11 mouse cellular contexts compared by ENCODE assay signal in the genomic region with DNA sequence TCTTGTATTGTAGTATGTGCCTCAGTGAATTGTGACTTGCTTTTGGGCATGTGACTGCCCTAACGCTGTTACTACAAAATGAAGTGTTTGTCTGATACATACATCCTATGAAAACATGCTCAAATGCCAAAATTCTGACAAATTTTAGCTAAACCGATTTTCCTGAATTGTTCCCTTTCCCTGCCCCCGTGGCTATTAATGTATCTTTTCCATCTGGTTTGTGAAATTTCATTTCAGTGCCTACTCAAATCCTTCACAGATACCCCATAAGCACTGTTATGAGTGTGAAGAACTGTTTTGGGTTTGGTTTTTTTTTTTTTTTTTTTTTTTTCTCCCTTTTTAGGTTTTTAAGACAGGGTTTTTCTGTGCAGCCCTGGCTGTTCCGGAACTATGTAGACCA. TPM values are rescaled to one million over a fixed set of nuclear protein-coding genes. Genes with fewer than 3 reads are reported as not detected.
DNase-seq lines count a peak whose midpoint lies in the region; ATAC-seq and TF ChIP-seq lines count a peak whose summit lies in the region.
"Had no signal": no experiment of that assay in that cellular context is flagged by ENCODE, and none has a peak within 500 bp of the region (broad histone marks: within the 10 kb centered on the region; RNA-seq: fewer than 3 reads in every experiment).

No protein-coding gene starts in this region.

- no peak overlapping the region for H3K9ac ChIP-seq in kidney, embryonic 14.5 days (ENCODE audit: low read depth, low read length)
- H3K9ac ChIP-seq in embryonic facial prominence, embryonic 11.5 days (replicated peaks; ENCODE audit: low read length) = no peak overlapping the region
- no peak overlapping the region for H3K9ac ChIP-seq in hindbrain, embryonic 13.5 days
- no peak overlapping the region for H3K9ac ChIP-seq in midbrain, embryonic 11.5 days (ENCODE audit: low read length)

- peak overlapping the region; percentile 54; the same call in 1 of the 2 replicates for H3K4me3 ChIP-seq in kidney, embryonic 14.5 days (ENCODE audit: low read length)
- H3K4me3 ChIP-seq in kidney, adult 2 months (ENCODE audit: insufficient read depth, low read depth, low read length) = no peak overlapping the region
- peak overlapping the region; percentile 50 for H3K4me3 ChIP-seq in embryonic facial prominence, embryonic 11.5 days (ENCODE audit: low read depth, low read length)
- peak overlapping the region; percentile 56 for H3K4me3 ChIP-seq in hindbrain, embryonic 13.5 days
- H3K4me3 ChIP-seq in midbrain, embryonic 11.5 days (ENCODE audit: low read depth, low read length) = peak overlapping the region; percentile 40; the same call in 1 of the 2 replicates

- peak overlapping the region; percentile 94 for H3K4me2 ChIP-seq in kidney, embryonic 14.5 days (replicated peaks; ENCODE audit: low read depth, low read length)
- peak overlapping the region; percentile 94; the same call in 1 of the 2 replicates for H3K4me2 ChIP-seq in embryonic facial prominence, embryonic 11.5 days (ENCODE audit: low read depth, low read length)
- peak overlapping the region; percentile 84 for H3K4me2 ChIP-seq in hindbrain, embryonic 13.5 days
- peak overlapping the region; percentile 80; the same call in 1 of the 2 replicates for H3K4me2 ChIP-seq in midbrain, embryonic 11.5 days

- TF ChIP-seq POLR2A in kidney, adult 2 months (IDR thresholded peaks at IDR 0.05; ENCODE audit: low read depth, low read length) = no peak

- ATAC-seq in kidney, embryonic 14.5 days (ENCODE audit: low FRiP score, low TSS enrichment) = no peak
- no peak for ATAC-seq in embryonic facial prominence, embryonic 11.5 days (replicated peaks; ENCODE audit: insufficient number of reproducible peaks, low FRiP score, low TSS enrichment, low read depth)
- no peak; the same call in 1 of the 2 replicates for ATAC-seq in hindbrain, embryonic 13.5 days (ENCODE audit: low FRiP score)
- no peak for ATAC-seq in midbrain, embryonic 11.5 days (ENCODE audit: low FRiP score)

- peaks cover 34% of the 10 kb centered on the region for H3K36me3 ChIP-seq in kidney, embryonic 14.5 days (ENCODE audit: control insufficient read depth, insufficient read depth, low read length)
- H3K36me3 ChIP-seq in kidney, adult 2 months (ENCODE audit: control insufficient read depth, insufficient read depth, low read length) = peaks cover 12% of the 10 kb centered on the region
- peaks cover 3% of the 10 kb centered on the region; the same call in 1 of the 2 replicates for H3K36me3 ChIP-seq in embryonic facial prominence, embryonic 11.5 days (replicated peaks; ENCODE audit: control insufficient read depth, insufficient read depth, low read depth, low read length)
- H3K36me3 ChIP-seq in hindbrain, embryonic 13.5 days = peaks cover 34% of the 10 kb centered on the region
- peaks cover 4% of the 10 kb centered on the region; the same call in 1 of the 2 replicates for H3K36me3 ChIP-seq in midbrain, embryonic 11.5 days (ENCODE audit: control insufficient read depth, insufficient read depth, low read length)

- TF ChIP-seq CTCF in kidney, adult 2 months (conservative IDR thresholded peaks at IDR 0.05; ENCODE audit: insufficient read depth, insufficient read length, low read depth, low read length) = no peak

- 74% methylated on average over 4 of the region's 4 CpGs for WGBS in kidney, embryonic 14.5 days
- WGBS in kidney, adult 2 months = 83% methylated on average over 4 of the region's 4 CpGs
- WGBS in embryonic facial prominence, embryonic 11.5 days = 76% methylated on average over 4 of the region's 4 CpGs
- 76% methylated on average over 4 of the region's 4 CpGs for WGBS in hindbrain, embryonic 13.5 days
- 76% methylated on average over 4 of the region's 4 CpGs for WGBS in midbrain, embryonic 11.5 days

- H3K4me1 ChIP-seq in kidney, embryonic 14.5 days (ENCODE audit: control insufficient read depth, insufficient read depth, low read length) = no peaks in the 10 kb centered on the region
- H3K4me1 ChIP-seq in kidney, adult 2 months (ENCODE audit: control insufficient read depth, insufficient read depth, low read length) = 0 out of 2 replicates have a peak, but pooled peaks cover 2% of the 10 kb centered on the region
- H3K4me1 ChIP-seq in embryonic facial prominence, embryonic 11.5 days (ENCODE audit: control insufficient read depth, insufficient read depth, low read length) = no peaks in the 10 kb centered on the region; the same call in none of the 2 replicates
- H3K4me1 ChIP-seq in hindbrain, embryonic 13.5 days (replicated peaks) = peaks cover 33% of the 10 kb centered on the region
- peaks cover 9% of the 10 kb centered on the region for H3K4me1 ChIP-seq in midbrain, embryonic 11.5 days (ENCODE audit: control insufficient read depth, insufficient read depth, low read length)

- no peaks in the 10 kb centered on the region for H3K9me3 ChIP-seq in kidney, embryonic 14.5 days (ENCODE audit: control insufficient read depth, low read length)
- H3K9me3 ChIP-seq in embryonic facial prominence, embryonic 11.5 days (replicated peaks; ENCODE audit: control insufficient read depth, low read length) = no peaks in the 10 kb centered on the region
- H3K9me3 ChIP-seq in hindbrain, embryonic 13.5 days = no peaks in the 10 kb centered on the region
- H3K9me3 ChIP-seq in midbrain, embryonic 11.5 days (ENCODE audit: control insufficient read depth, low read length) = no peaks in the 10 kb centered on the region

- intact Hi-C loops in gastrocnemius, postnatal 36 days (cut with DNase I) = no loop called here

- H3K27ac ChIP-seq in kidney, embryonic 14.5 days (ENCODE audit: low read depth, low read length) = no peak overlapping the region
- no peak overlapping the region for H3K27ac ChIP-seq in kidney, adult 2 months (ENCODE audit: insufficient read depth, low read depth, low read length)
- no peak overlapping the region for H3K27ac ChIP-seq in embryonic facial prominence, embryonic 11.5 days (replicated peaks; ENCODE audit: low read depth, low read length)
- H3K27ac ChIP-seq in hindbrain, embryonic 13.5 days = peak overlapping the region; percentile 66; the same call in 1 of the 2 replicates
- H3K27ac ChIP-seq in midbrain, embryonic 11.5 days (ENCODE audit: low read depth, low read length) = no peak overlapping the region

- no peak for DNase-seq in kidney, adult 2 months
- no peak for DNase-seq in embryonic facial prominence, embryonic 11.5 days (ENCODE audit: low spot score)
- DNase-seq in midbrain, embryonic 11.5 days (ENCODE audit: low spot score, missing footprints) = no peak
- DNase-seq in gastrocnemius, postnatal 36 days = no peak
- no peak for DNase-seq in urinary bladder, postnatal 4 days (ENCODE audit: low spot score in 2 of 2)
- DNase-seq in kidney, adult 9 months = no peak

- no peaks in the 10 kb centered on the region for H3K27me3 ChIP-seq in kidney, embryonic 14.5 days (ENCODE audit: control insufficient read depth, insufficient read depth, low read length)
- H3K27me3 ChIP-seq in kidney, adult 2 months (replicated peaks; ENCODE audit: control insufficient read depth, insufficient read depth, low read length) = no peaks in the 10 kb centered on the region
- no peaks in the 10 kb centered on the region; the same call in 1 of the 2 replicates for H3K27me3 ChIP-seq in embryonic facial prominence, embryonic 11.5 days (ENCODE audit: control insufficient read depth, insufficient read depth, low read length)
- H3K27me3 ChIP-seq in hindbrain, embryonic 13.5 days = peaks cover 4% of the 10 kb centered on the region; the same call in 1 of the 2 replicates
- H3K27me3 ChIP-seq in midbrain, embryonic 11.5 days (ENCODE audit: control insufficient read depth, insufficient read depth, low read length) = no peaks in the 10 kb centered on the region

RNA-seq across cellular contexts. Expression of gene Ppfia4, which starts 12.3 kb away (rescaled TPM):
- 1.6 and 2.7 TPM in 2 replicates for polyA plus RNA-seq in kidney, embryonic 14.5 days (2014; fragmentation: Nextera tagmentation; extraction: Ambion mirVana)
- polyA plus RNA-seq in kidney, adult 2 months (2012; rRNA removed) = 3.6 and 4.2 TPM in 2 replicates
- polyA plus RNA-seq in embryonic facial prominence, embryonic 11.5 days (2014; fragmentation: Nextera tagmentation; extraction: Ambion mirVana) = 1.9 and 2.2 TPM in 2 replicates
- 10.9 and 12.3 TPM in 2 replicates for polyA plus RNA-seq in hindbrain, embryonic 13.5 days (2015; fragmentation: Nextera tagmentation; extraction: Ambion mirVana)
- polyA plus RNA-seq in midbrain, embryonic 11.5 days (2014; fragmentation: Nextera tagmentation; extraction: Ambion mirVana) = 1.9 and 2.6 TPM in 2 replicates
- 1 to 10 TPM in 1 of 2 experiments, under 1 TPM in 1; 0.99 to 1.2 TPM for total RNA-seq in gastrocnemius, postnatal 36 days (2021)

RNA-seq across cellular contexts. Expression of gene Tmem183a, which starts 16.7 kb away (rescaled TPM):
- 57.0 and 91.3 TPM in 2 replicates for polyA plus RNA-seq in kidney, embryonic 14.5 days (2014; fragmentation: Nextera tagmentation; extraction: Ambion mirVana)
- 84.0 and 100 TPM in 2 replicates for polyA plus RNA-seq in kidney, adult 2 months (2012; rRNA removed)
- polyA plus RNA-seq in embryonic facial prominence, embryonic 11.5 days (2014; fragmentation: Nextera tagmentation; extraction: Ambion mirVana) = 128 and 133 TPM in 2 replicates
- 122 and 128 TPM in 2 replicates for polyA plus RNA-seq in hindbrain, embryonic 13.5 days (2015; fragmentation: Nextera tagmentation; extraction: Ambion mirVana)
- polyA plus RNA-seq in midbrain, embryonic 11.5 days (2014; fragmentation: Nextera tagmentation; extraction: Ambion mirVana) = 128 and 137 TPM in 2 replicates
- total RNA-seq in gastrocnemius, postnatal 36 days (2021) = 10 to 100 TPM; 11.6 to 16.9 TPM

RNA-seq across cellular contexts. Expression of gene 4933406M09Rik, which starts 40.7 kb away (rescaled TPM):
- not detected in 2 replicates for polyA plus RNA-seq in kidney, embryonic 14.5 days (2014; fragmentation: Nextera tagmentation; extraction: Ambion mirVana)
- 0.06 TPM in 1 of 2 replicates, not detected in the other for polyA plus RNA-seq in kidney, adult 2 months (2012; rRNA removed)
- polyA plus RNA-seq in embryonic facial prominence, embryonic 11.5 days (2014; fragmentation: Nextera tagmentation; extraction: Ambion mirVana) = not detected in 2 replicates
- polyA plus RNA-seq in hindbrain, embryonic 13.5 days (2015; fragmentation: Nextera tagmentation; extraction: Ambion mirVana) = not detected in 2 replicates
- polyA plus RNA-seq in midbrain, embryonic 11.5 days (2014; fragmentation: Nextera tagmentation; extraction: Ambion mirVana) = not detected in 2 replicates
- not detected for total RNA-seq in gastrocnemius, postnatal 36 days (2021)
- total RNA-seq: liver, adult 2 months had no signal
- polyA plus RNA-seq: liver, adult 2 months; small intestine, adult 2 months had no signal

RNA-seq across cellular contexts. Expression of gene Myog, which starts 55.3 kb away (rescaled TPM):
- polyA plus RNA-seq in kidney, embryonic 14.5 days (2014; fragmentation: Nextera tagmentation; extraction: Ambion mirVana) = 0.97 and 1.4 TPM in 2 replicates
- polyA plus RNA-seq in kidney, adult 2 months (2012; rRNA removed) = 0.09 TPM in 1 of 2 replicates, not detected in the other
- 15.2 and 19.8 TPM in 2 replicates for polyA plus RNA-seq in embryonic facial prominence, embryonic 11.5 days (2014; fragmentation: Nextera tagmentation; extraction: Ambion mirVana)
- polyA plus RNA-seq in hindbrain, embryonic 13.5 days (2015; fragmentation: Nextera tagmentation; extraction: Ambion mirVana) = 3.6 and 3.8 TPM in 2 replicates
- polyA plus RNA-seq in midbrain, embryonic 11.5 days (2014; fragmentation: Nextera tagmentation; extraction: Ambion mirVana) = not detected in 2 replicates
- 10 to 100 TPM; 20.1 to 20.9 TPM for total RNA-seq in gastrocnemius, postnatal 36 days (2021)
- total RNA-seq: liver, adult 2 months had no signal
- polyA plus RNA-seq: erythroblast, embryonic 14.5 days; liver, adult 2 months; small intestine, adult 2 months had no signal
